Mouse (Mus musculus) spleen, postnatal 14 days (tissue): ENCODE measurements around the gene Olfr704.
"Not testable (repeated sequence)": the region's sequence is repeated elsewhere in the genome, so short reads cannot be mapped to it uniquely, and the experiment has no call there.

Experiments used
- DNase-seq, 2 experiments: peaks; one replicate each; pipeline ENCODE4 v3.0.0; 2021 to 2022; ENCODE audit warnings: low spot score in 2 of 2

The Olfr704 gene

DNA sequence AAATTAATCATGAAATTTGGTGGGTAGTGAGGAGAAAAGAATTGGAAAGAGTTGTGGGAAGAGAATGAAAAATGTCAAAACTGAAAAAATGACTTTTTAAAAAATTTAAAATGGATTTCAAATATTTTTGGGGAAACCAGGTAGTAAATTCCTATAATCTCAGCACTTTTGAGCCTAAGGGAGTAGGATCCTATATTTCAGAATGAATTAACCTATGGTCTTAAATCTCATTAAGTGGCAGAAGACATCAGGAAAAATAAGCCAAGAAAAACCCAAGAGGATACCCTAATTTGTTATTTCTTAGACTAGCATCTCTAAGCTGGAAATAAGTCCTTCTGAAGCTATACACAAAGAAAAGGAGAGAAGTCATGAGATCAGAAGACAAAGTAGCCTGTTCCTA lies at the start of gene Olfr704:
TSS of gene Olfr704 (plus strand) at position 301 of the 400 bp plus-strand sequence.
- DNase-seq: no peak

DNA sequence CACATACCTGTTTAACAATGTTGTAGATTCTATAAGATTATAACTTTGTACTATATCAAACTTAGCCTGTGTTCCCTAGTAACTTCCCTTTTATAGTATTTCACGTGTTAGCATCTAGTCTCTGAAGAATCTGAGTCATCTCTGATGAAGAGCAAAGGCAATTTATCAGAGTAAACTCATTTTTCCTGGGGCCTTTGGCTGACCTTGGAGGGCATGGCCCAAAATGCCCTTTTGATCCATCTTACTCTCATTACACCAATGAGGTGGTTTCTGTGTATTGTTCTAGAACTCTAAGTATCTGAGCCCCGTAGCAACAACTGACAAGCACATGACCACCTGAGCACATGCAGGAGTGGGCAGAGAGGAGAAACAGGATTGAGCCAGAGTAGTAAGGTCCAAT lies 49.2 kb upstream of the Olfr704 start, which contains the start of gene Olfr701:
TSS of gene Olfr701 (plus strand) at position 301 of the 400 bp plus-strand sequence.
- DNase-seq: no peak

DNA sequence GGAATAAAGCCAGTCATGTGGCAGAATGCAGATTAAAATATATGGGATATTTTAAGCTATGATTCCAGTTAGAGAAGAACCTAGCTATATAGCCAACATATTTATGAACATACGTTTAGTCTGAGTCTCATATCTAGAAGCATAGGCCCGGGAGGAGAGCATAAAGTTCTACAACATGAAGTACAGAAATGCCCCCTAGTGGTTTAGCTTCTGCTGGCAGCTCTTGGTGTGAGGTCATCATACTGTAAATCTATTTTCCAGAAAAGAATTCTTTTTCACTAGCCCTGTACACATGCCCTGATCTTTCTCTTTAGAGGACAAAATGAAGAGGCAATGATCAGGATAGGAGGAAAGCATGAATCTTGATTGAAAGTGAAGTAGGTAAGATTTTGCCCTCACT lies 47.2 kb upstream of the Olfr704 start:
- no peak for DNase-seq

DNA sequence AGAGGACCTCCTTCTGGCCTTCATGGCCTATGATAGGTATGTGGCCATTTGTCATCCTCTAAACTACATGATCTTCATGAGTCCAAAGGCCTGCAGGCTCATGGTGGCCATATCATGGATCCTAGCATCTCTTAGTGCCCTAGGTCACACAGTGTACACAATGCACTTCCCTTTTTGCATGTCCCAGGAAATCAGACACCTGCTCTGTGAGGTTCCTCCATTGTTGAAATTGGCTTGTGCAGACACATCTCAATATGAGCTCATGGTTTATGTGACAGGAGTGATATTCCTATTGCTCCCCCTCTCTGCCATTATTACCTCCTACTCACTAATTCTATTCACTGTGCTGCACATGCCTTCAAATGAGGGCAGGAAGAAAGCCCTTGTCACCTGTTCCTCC lies 44.6 kb upstream of the Olfr704 start:
- DNase-seq: no peak

DNA sequence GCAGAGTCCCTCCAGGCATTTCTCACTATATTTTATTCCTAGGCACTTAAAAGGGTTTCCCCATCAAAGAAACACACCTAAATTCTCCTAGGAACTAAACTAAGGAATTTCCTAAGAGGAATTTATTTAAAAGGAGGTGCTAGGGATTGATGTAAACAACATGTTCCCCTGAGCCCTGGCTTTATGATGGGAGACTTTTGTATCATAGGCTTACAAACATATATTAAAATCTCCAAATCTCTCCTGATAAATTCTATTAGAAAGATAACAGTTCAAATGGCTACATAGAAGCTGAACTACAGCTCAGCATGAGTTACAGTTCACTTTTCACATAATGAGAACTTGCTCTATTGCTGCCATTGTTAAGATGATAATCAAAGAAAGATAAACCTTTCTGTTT lies 29.2 kb upstream of the Olfr704 start, which contains the start of gene Olfr702:
TSS of gene Olfr702 (minus strand) at position 101 of the 400 bp plus-strand sequence.
- no peak for DNase-seq

DNA sequence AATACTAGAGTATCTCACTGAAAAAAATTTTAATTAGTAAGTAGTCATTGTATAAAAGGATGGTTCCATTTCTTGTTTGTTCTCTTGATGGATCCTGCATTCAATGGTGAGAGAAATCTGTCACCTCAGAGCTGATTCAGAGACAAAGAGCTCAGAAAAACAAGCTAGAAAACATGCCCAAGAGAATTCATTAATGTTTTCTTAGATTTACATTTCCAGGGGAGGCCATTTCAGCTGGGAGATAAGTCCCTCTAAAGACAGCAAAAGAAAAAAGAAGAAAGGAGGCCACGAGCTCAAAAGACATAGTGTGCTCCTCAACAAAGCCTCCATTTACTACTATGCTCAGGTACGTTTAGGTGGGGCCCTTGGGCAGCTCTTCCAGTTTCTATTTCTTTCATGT lies 19.9 kb upstream of the Olfr704 start, which contains the start of gene Olfr703:
TSS of gene Olfr703 (plus strand) at position 301 of the 400 bp plus-strand sequence.
- no peak for DNase-seq

DNA sequence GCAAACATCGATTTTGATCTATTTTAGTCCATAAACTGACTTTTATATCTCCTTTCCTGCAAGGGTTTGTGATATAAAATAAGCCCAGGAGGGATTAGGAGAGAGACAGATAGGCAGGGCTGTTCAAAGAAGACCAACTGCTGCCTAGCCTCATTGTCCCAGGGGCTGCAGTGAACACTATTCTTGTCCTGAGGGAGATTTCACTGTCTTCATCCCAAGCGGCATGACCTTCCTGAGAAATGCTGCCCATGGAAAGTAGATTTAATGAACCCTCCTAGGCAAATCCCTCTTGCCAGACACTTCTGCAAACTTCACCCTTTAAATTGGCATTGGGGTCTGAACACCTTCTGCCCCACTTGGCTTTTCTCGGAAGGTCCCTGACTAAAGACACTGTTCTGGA lies 13.8 kb downstream of the Olfr704 start, which contains the start of gene Olfr705:
TSS of gene Olfr705 (minus strand) at position 101 of the 400 bp plus-strand sequence.
- no peak for DNase-seq

DNA sequence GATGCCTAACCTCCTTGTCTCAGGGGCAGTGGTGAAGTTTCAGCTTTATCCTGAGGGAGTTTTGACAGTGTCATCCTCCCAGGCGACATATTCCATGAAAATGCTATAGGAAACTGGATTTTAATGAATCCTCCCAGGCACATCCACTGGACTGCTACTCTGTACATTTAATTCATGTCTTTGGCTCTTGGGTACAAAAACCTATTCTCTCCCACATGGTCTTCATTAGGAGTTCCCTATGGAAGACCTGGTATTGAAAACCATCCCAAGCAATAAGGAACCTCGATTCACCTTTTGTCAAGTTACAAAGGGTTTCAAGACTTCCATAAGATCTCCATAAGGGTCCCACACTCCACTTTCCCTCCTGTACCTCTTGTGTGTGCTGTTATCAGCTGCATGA lies 25.1 kb downstream of the Olfr704 start, which contains the start of gene Olfr706:
TSS of gene Olfr706 (minus strand) at position 101 of the 400 bp plus-strand sequence.
- no peak for DNase-seq

DNA sequence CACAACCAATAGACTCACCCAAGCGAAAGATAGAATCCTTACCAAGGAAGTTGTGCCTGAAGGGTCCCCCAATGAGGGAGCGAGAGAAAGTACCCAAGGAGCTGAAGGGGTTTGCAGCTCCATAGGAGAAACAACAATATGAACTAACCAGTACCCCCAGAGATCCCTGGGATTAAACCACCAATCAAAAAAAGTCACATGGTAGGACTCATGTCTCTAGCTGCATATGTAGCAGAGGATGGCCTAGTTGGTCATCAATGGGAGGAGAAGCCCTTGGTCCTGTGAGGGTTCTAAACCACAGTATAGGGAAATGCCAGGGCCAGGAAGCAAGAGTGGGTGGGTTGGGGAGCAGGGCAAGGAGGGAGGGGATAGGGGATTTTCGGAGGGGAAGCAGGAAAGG lies 38.2 kb downstream of the Olfr704 start, which contains the start of gene Olfr707:
TSS of gene Olfr707 (minus strand) at position 101 of the 400 bp plus-strand sequence.
- not testable (repeated sequence) for DNase-seq

DNA sequence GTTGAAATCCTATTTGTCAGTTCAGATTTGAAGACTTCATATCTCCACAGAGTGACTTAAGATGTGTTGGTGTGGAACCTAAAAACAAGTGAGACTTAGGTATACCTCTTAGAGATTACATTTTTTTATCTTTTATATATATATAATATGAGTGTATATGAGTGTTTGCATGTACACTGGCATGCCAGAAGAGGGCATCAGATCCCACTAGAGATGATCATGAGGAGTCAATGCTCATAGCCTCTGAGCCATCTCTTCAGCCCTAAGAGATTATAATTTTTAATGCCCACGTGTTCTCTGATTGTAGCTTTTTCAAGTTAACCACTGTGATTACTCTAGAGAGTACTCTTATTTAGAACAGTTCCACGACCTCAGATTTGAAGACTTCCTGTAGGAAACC lies 44.7 kb downstream of the Olfr704 start, which contains the start of gene Olfr1532-ps1:
TSS of gene Olfr1532-ps1 (plus strand) at position 326 of the 400 bp plus-strand sequence.
- DNase-seq: no peak
